Mouse (Mus musculus) stomach, postnatal 0 days (tissue): ENCODE results near the gene Pfkfb3. TPM values are rescaled to one million over a fixed set of nuclear protein-coding genes. Genes with fewer than 3 reads are reported as not detected.
A peak's percentile ranks its signal among the peaks of the same experiment; 100 is the strongest.

ENCODE experiments used
- ATAC-seq: fragments of 200-750 bp; cut with Nextera tagmentation; 2 replicates; pipeline ENCODE4 v1.8.0; 2017; ENCODE audit not compliant: low FRiP score, low TSS enrichment
- DNase-seq: peaks from one replicate; pipeline ENCODE4 v3.0.0-alpha.2; 2016; ENCODE audit warnings: low spot score
- H3K27ac ChIP-seq: fragments of 300-500 bp; sonication (generic); replicated peaks from 2 replicates; pipeline ENCODE4 v1.5.1; 2014; ENCODE audit warnings: mild to moderate bottlenecking, control low read depth
- H3K27me3 ChIP-seq: fragments of 300-500 bp; sonication (generic); 2 replicates; pipeline ENCODE4 v1.6.1; 2014; ENCODE audit warnings: low read length; ENCODE audit not compliant: control insufficient read depth, insufficient read depth
- H3K36me3 ChIP-seq: fragments of 300-500 bp; sonication (generic); 2 replicates; pipeline ENCODE4 v1.6.1; 2014; ENCODE audit warnings: low read length, mixed read lengths; ENCODE audit not compliant: control insufficient read depth, insufficient read depth
- H3K4me1 ChIP-seq: fragments of 300-500 bp; sonication (generic); replicated peaks from 2 replicates; pipeline ENCODE4 v1.6.1; 2014; ENCODE audit warnings: antibody characterized with exemption; ENCODE audit not compliant: control insufficient read depth, insufficient read depth
- H3K4me2 ChIP-seq: fragments of 300-500 bp; sonication (generic); replicated peaks from 2 replicates; pipeline ENCODE4 v1.6.1; 2014; ENCODE audit warnings: low read depth, mild to moderate bottlenecking, control low read depth, moderate library complexity
- H3K4me3 ChIP-seq: fragments of 300-500 bp; sonication (generic); 2 replicates; pipeline ENCODE4 v1.5.1; 2014; ENCODE audit warnings: low read depth, low read length, control low read depth
- H3K9ac ChIP-seq: fragments of 300-500 bp; sonication (generic); 2 replicates; pipeline ENCODE4 v1.6.1; 2014; ENCODE audit warnings: mild to moderate bottlenecking, low read length, control low read depth, mixed read lengths
- H3K9me3 ChIP-seq: fragments of 300-500 bp; sonication (generic); 2 replicates; pipeline ENCODE4 v1.6.1; 2016; ENCODE audit warnings: low read length; ENCODE audit not compliant: control insufficient read depth
- CTCF ChIP-seq: IDR thresholded peaks from 2 replicates; pipeline ENCODE4 v1.5.1; 2016; ENCODE audit warnings: antibody characterized with exemption, low read depth, mild to moderate bottlenecking, moderate library complexity
- EP300 ChIP-seq: optimal IDR thresholded peaks from 2 replicates; pipeline ENCODE3; 2016; ENCODE audit warnings: antibody characterized with exemption
- WGBS: fragments of 180-500 bp; shearing (Covaris S2); extraction: QIAGEN DNeasy Blood & Tissue Kit; methylation state at CpG from one replicate; pipeline ENCODE4 v1.1.7; 2014; 5-methylcytosine and 5-hydroxymethylcytosine counted together
- polyA plus RNA-seq: library from polyadenylated mRNA; unstranded; fragments of >200 nt; fragmentation: Nextera tagmentation; extraction: Ambion mirVana; gene quantifications from 2 replicates; pipeline ENCODE4 v1.2.1, GENCODE M21; 2015

The Pfkfb3 gene
- polyA plus RNA-seq: 5.5 TPM in 2 replicates

DNA sequence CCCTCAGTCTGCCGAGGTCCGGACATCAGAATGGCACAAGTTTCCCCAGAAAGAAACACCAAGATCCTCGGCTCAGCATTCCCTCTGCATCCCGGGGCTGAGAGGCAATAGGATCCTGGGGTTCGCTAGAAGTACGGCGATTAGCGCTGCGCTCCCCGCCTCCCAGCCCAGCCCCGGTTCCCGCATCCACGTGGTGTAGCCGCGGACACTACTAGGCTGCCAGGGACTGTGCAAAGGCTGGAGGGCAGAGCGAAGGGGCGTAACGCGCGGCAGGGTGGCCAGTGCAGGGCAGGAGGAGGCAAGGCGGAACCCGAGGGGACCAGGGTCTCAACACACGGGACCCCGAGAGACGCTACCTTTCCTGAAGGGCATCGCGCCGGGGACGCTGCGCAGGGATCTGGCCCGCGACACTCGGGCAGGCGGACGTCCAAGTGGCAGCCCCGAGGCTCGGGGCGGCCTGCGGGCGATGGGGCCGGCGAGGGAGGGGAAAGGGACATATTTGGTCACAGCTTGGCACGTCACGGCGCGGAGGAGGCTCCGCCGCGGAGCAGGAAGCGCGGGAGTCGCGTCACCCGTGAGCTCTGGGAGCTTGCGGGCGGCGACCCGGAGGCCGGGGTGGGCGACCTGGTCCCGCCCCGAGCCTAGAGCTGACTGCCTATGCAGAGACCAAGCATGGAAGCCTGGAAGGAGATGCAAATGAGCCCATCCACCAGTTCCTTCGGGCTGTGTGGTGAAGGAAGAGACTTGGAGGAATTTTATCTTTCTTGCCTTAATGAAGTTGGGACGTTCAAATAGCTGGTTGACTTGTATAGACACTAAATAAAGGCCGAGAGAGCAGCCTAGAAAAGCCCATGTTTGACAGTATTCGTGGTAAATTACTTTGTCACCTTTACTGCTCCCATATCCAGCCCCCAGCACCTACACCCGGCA, at the start of gene Pfkfb3:
Pfkfb3 (minus strand) TSS at position 607 of the 930 bp plus-strand sequence.
- DNase-seq (peak; percentile 74), ATAC-seq (peak; percentile 82)
- H3K27me3 ChIP-seq: no peaks in the 10 kb centered on the region
- H3K9me3 ChIP-seq: no peaks in the 10 kb centered on the region
- peaks cover 5% of the 10 kb centered on the region; the same call in 1 of the 2 replicates for H3K4me1 ChIP-seq
- WGBS: 2% methylated on average over 67 of the region's 67 CpGs
- H3K4me2 ChIP-seq: peak within 1 kb of the TSS; percentile 99
- H3K4me3 ChIP-seq: peak within 1 kb of the TSS; percentile 57
- H3K27ac ChIP-seq: no peak within 1 kb of the TSS
- peak within 1 kb of the TSS; percentile 63 for H3K9ac ChIP-seq
- H3K36me3 ChIP-seq: no peaks in the 10 kb centered on the region
- TF ChIP-seq EP300: no peak
- TF ChIP-seq CTCF: no peak

DNA sequence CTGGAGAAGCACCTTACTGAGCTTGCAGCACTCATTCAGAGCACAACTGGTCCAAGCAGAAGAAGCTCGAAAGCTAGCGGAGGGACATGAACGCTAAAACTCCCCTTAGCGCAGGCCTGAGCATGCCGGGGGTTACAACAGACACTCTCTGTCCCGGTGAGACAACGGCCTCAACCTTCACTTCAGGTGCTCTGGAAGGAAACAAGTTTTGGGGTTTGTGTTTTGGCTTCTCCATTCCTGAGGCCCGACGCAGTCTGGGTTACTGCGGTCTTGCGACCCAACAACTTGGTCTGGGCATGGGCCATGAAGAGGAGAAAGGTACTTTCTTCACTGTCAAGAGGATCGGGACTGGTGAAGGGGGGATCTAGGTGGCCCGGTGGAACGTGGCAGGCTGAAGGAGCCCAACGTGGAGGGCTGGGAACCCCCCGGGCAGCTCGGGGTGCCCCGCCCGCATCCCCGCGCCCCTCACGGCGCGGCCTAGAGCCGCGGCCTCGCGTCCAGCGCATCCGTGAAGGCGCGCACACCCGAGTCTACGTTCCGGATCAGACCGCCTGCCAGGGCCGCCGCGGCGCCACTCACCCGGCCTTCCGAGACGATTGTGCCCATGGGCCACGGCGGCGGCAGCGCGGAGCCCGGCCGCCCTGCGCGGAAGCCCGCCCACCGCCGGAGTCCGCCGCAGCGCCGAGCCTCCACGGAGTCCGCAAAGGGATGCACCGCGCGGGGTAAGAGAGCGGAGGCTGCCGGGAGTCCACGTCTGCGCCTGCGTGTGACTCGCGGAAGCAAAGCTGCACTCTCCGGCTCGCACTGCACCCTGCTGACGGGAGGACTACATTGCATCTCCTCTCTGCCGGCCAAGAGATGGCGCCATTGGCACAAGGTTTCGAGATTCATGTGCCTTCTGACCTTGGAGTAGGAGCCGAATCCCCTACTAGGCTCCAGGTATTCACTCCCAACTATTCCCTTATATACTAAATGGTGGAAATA, 48.9 kb upstream of the Pfkfb3 start:
- peak; percentile 100 for TF ChIP-seq CTCF
- no peak for TF ChIP-seq EP300
- Histone ChIP-seq H3K4me2 (peak overlapping the region; percentile 68), H3K4me3 (peak overlapping the region; percentile 95), H3K27ac (peak overlapping the region; percentile 82), H3K9ac (peak overlapping the region; percentile 98), H3K27me3 (no peaks in the 10 kb centered on the region), H3K4me1 (peaks cover 2% of the 10 kb centered on the region; the same call in 1 of the 2 replicates), H3K36me3 (peaks cover 5% of the 10 kb centered on the region; the same call in 1 of the 2 replicates), H3K9me3 (no peaks in the 10 kb centered on the region)
- ATAC-seq: peak; percentile 99
- DNase-seq: peak; percentile 96
- under 1% methylated on average over 61 of the region's 78 CpGs for WGBS

DNA sequence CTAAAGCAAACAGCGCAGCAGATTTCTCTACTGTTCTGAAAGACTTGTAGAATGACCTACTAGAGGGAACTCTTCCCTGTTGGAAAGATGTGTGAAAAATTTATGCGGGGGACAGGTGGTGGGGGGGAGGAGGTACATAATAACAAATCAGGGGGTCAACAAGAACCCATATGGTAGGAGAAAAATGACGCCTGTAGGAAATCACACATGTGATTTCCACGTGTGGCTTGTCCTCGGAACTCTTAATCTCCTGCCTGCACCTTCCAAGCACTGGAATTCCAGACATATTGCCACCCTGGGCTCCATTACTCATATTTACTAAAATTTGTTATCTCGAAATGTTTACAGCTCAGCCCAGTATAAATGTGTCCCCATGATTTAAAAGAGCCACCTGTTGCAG, 47.9 kb upstream of the Pfkfb3 start:
- Histone ChIP-seq H3K27me3 (no peaks in the 10 kb centered on the region), H3K36me3 (peaks cover 9% of the 10 kb centered on the region; the same call in 1 of the 2 replicates), H3K9me3 (no peaks in the 10 kb centered on the region), H3K9ac (peak overlapping the region; percentile 98), H3K4me1 (peaks cover 2% of the 10 kb centered on the region; the same call in 1 of the 2 replicates), H3K27ac (no peak overlapping the region), H3K4me2 (peak overlapping the region; percentile 68), H3K4me3 (peak overlapping the region; percentile 95)
- ATAC-seq: no peak
- TF ChIP-seq CTCF: no peak
- no peak for TF ChIP-seq EP300
- DNase-seq: no peak
- whole genome bisulfite sequencing: 68% methylated on average over 6 of the region's 6 CpGs

DNA sequence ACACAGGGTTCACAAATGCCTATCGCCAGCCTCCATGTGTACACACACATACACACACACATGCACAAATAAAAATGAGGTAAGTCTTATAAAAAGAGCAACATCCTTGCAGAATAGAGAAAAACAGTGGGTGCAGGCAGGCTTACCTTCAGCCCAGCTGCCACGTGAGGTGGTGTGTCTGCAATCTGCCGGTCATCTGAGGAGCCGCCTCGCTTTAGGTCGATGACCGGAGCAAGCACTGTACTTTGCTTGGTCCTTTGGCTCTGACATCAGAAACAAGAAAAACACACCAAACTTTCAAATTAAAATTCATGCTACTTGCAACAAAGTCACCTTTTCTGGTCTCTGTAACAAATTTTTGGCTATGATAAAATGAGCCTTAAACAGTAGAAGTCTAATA, 44.0 kb upstream of the Pfkfb3 start:
- no peak overlapping the region for H3K4me2 ChIP-seq
- H3K36me3 ChIP-seq: peaks cover 24% of the 10 kb centered on the region
- WGBS: 92% methylated on average over 7 of the region's 7 CpGs
- H3K9me3 ChIP-seq: no peaks in the 10 kb centered on the region
- H3K4me1 ChIP-seq: peaks cover 2% of the 10 kb centered on the region; the same call in 1 of the 2 replicates
- DNase-seq (no peak), ATAC-seq (no peak)
- H3K27ac ChIP-seq: no peak overlapping the region
- no peak overlapping the region for H3K9ac ChIP-seq
- H3K27me3 ChIP-seq: no peaks in the 10 kb centered on the region
- no peak overlapping the region for H3K4me3 ChIP-seq
- TF ChIP-seq EP300 (no peak), CTCF (no peak)

DNA sequence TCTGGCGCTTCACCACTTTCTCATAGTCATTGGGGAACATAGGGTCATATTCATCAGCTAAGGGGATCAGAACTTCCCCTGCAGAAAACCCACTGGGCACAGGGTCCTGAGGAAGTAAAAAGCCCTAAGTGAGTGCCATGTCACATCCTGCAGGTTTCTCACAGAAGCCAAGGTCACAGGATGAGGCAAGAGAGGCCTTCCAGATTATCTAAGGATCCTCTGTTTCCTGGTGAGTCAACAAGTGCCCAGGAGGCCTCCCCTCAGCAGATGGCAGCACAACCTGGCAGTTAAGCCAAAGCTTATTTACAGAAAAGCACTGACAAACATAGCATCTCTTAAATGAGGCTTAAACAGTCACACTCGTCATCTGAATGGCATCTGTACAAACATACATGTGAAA, 42.8 kb upstream of the Pfkfb3 start:
- no peak overlapping the region for H3K27ac ChIP-seq
- WGBS: 79% methylated on average over 2 of the region's 2 CpGs
- ATAC-seq: no peak
- no peak overlapping the region for H3K9ac ChIP-seq
- no peaks in the 10 kb centered on the region; the same call in 1 of the 2 replicates for H3K4me1 ChIP-seq
- no peak overlapping the region for H3K4me3 ChIP-seq
- peaks cover 25% of the 10 kb centered on the region for H3K36me3 ChIP-seq
- TF ChIP-seq CTCF (no peak), EP300 (no peak)
- H3K27me3 ChIP-seq: no peaks in the 10 kb centered on the region
- no peaks in the 10 kb centered on the region for H3K9me3 ChIP-seq
- no peak overlapping the region for H3K4me2 ChIP-seq
- DNase-seq: no peak
